Mouse (Mus musculus): ENCODE data around the gene Ralgps1. TPM values are rescaled to one million over a fixed set of nuclear protein-coding genes. Genes with fewer than 3 reads are reported as not detected.
"Not testable (repeated sequence)": the region's sequence is repeated elsewhere in the genome, so short reads cannot be mapped to it uniquely, and the experiment has no call there.

Ralgps1 gene
- total RNA-seq, 2 experiments from 2014 or later, result 0.66 to 1.9 TPM

DNA sequence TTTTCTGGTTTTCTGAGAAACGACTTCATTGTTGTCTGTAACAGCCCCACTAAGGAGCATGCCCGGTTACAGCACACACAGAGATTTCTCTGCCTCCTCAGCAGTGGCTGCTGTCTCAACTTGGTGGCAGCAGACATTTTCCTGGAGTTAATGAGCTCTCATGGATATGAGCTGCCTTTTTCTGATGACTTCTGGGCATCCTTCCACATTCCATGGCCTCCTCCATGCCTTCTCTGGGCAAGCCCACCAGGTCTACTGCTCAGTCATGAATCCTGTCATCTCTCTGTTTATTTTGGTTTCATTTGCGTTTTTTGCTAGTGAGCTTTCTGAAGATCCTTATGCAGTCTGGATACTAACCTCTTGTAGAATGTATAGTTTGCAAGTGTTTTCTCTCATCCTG is 45.9 kb downstream of the Ralgps1 start:
- ATAC-seq (replicated peaks; ENCODE audit: low FRiP score, low TSS enrichment, poor library complexity, severe bottlenecking), result no peak

DNA sequence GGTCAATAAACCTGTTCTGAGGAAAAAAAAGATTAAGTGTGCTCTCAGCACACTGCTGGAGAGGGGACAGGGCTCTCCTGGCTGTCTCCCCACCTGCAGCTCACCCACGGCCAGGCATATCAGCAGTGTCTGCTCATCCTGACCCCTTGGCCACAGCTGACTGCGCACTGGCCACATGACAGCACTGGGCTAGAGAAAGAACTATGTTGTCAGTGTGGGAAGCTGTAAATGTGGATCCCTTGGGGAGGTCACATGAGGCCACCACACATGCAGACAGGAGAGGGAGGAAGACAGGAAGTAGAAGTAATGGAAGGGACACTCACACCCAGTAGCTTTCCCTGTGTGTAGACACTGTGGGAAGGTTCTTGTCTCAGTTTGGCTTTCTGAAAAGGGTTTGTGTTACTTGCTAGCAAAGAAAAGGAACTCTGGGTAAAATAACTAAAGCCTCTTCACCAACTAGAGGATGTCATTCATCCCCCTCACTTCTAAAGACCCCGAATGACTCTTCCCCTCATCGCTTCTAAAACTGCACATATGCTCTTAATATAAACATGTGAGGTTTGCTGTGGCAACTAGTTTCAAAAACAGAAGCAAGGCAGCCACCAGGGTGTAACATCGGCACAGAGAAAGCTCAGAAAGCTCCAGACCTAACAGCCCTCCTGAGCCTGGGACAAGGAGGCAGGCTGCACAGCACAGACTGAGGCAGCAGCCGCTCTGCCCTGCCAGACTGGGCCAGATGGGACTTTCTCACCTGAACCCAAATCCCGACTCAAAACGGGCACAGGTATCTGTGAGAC is 47.3 kb downstream of the Ralgps1 start:
- no peak for ATAC-seq (replicated peaks; ENCODE audit: low FRiP score, low TSS enrichment, poor library complexity, severe bottlenecking)

DNA sequence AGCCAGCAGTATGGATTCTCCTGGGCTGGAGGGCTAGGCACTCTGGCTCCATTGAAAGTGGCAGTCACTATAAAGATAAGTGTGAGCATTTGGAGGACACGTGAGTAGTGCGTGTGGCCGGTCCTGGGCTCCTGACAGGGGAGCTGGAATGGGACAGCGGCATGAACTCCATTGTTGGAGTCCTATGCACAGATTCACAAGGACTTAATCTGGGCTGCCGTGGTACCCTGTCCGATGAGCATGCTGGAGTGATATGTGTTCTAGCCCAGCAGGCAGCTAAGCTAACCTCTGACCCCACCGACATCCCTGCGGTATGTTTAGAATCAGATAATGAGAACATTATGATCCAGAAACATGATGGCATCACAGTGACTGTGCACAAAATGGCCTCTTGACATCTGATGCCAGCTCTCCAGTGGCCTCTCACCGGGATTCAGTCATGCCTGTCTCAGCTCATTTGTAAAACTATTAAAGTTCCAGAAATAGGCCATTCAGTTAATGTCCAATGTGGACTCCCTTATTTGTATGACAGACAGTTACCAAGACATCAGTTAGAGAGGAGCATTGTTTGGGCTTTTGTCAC is 48.2 kb downstream of the Ralgps1 start:
- not testable (repeated sequence) for ATAC-seq (replicated peaks; ENCODE audit: low FRiP score, low TSS enrichment, poor library complexity, severe bottlenecking)

DNA sequence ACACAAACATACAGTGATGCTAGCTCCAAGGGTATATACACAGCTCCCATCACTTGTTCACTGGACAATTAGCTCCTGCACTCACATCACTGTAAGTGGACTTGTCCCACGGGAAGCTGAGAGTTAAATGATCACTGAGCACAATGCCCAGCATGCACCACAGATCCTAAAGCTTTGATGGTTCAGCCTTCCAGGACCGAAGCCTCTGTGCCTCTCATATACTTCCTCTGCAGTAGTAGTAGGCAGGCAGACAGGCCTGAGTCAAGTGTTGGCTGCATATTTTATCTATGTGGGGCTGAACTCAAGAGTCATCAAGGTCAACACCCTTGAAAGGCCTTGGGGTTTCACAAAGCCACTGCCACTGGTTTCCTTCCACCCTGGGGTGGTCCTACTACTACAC is 49.6 kb downstream of the Ralgps1 start:
- ATAC-seq (replicated peaks; ENCODE audit: low FRiP score, low TSS enrichment, poor library complexity, severe bottlenecking), result no peak

DNA sequence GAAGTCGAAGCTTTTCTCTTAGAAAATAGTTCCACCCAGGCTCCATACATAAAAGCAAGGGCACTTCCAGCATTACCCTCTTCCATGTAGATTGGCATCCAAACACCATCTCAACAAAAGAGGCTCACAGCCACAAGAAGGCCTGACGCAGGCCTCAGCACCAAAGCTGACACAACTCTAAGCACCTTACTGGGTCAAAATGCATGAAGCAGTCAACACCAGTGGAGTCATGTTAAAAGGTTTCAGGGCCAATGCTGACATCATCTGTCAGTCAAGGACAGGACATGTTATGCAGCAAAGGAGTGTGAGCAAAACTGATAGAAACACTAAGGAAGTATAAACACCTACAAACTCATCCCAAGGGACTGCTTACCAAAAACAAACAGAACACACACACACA is 50.3 kb downstream of the Ralgps1 start:
- no peak for ATAC-seq (replicated peaks; ENCODE audit: low FRiP score, low TSS enrichment, poor library complexity, severe bottlenecking)

DNA sequence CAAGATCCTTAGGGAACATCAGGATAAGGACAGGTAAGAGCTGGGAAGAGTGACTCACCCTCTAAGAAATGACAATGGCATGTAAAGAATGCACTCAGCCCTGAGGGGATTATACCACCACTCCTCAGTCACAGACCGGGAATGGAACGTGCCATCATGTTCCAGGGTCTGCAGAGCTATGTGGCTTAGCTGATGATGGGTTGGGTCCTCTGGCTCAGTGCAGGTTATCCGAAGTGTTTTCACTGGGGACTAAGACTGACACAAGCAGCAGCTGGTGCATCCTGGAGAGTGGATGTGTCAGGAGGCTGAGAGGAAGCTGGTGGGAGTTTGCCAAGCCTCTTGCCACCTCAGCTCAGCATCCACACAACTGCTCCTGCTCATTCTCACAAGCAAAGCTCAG is 50.7 kb downstream of the Ralgps1 start:
- ATAC-seq (replicated peaks; ENCODE audit: low FRiP score, low TSS enrichment, poor library complexity, severe bottlenecking), result no peak

DNA sequence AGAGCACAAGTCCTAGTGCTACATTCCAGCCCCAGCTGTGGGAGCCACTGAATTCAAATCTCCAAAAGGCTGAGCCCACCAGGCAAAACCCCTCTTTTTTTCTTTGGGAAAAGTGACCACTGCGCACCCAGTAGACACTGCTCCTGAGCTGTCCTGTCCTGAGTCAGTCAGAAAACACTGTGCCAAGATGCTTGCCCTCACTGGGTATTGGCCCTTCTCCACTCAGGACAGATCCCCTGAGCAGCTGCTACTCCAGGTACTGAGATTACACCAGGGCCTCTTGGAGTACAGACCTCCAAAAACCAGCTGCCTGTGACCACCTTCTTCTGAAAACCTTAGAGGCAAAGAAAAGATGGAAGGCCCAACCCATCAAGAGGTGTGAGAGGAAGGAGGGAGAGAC is 51.4 kb downstream of the Ralgps1 start:
- no peak for ATAC-seq (replicated peaks; ENCODE audit: low FRiP score, low TSS enrichment, poor library complexity, severe bottlenecking)

DNA sequence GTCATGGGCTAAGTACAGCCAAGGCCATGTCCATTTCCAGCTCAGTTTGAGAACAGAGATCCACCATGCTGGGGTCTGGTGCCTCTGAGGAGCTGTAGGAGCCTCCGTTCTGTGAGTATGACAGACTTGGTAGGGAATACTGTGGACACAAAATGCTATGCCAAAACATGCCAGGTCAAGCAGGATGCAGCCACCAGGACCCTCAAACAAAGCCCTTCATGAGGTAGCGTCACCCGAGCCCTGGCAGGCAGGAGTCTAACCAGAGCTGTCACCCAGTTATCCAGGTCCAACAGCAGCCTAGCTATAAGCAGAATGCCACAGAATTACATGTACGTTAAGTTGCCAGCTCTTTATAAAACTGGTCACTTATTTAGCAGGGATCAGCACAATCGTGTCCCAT is 51.8 kb downstream of the Ralgps1 start:
- ATAC-seq (replicated peaks; ENCODE audit: low FRiP score, low TSS enrichment, poor library complexity, severe bottlenecking), result no peak

DNA sequence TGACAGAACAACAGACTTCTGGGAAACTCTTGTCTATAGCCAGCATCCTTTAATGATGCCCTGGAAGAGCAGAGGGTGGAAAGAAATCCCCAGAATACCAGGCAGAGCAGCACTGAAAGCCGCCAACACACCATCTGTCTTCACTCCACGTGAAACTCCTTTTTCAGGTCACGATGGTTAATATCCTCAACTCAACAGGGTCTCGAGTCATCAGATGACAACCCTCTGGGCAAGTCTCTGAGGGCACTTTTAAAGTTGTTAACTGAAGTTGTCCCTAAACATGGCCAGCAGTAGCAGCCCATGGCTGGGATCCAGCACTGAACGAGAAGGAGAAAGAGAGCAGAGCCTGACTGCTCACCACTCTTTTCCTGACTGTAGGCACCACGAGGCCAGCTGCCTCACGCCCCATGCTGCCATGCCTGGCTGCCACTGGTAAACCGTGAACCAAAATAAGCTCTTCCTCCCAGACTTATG is 52.8 kb downstream of the Ralgps1 start:
- no peak for ATAC-seq (replicated peaks; ENCODE audit: low FRiP score, low TSS enrichment, poor library complexity, severe bottlenecking)

DNA sequence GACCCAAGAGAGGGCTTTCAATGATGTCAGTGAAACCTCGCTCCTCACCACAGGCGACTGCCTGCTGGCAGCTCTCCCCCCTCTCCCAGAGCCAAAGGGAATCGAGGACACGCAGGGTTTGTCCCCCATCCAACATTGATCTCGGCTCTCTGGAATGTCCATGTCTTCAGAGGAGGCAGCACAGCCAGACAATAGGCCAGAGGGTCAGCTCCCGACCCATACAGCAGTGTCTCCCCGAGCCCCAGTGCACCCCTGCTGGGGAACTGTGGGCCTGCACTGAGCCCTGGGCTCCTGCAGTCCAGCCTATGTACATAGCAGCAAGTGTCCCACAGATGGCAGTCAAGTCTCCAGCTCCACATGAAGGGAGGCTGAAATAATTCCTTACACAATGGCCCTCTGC is 54.8 kb downstream of the Ralgps1 start:
- peak; percentile 96 for ATAC-seq (replicated peaks; ENCODE audit: low FRiP score, low TSS enrichment, poor library complexity, severe bottlenecking)

DNA sequence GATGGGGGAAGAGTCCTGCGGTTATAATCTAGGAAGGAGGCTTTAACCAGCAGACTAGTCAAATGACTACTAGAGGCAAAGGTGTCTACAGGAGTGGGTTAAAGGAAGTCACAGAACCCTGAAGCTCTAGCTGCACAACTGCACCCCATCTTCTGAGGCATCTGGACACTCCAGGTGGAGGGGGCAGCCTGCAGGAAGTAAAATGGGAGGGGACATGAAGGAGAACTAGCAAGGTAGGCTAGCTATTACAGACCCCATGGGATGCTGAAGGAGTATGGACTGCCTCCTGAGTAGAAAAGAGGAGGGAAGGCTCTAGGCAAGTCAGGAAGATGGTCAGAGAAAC is 55.3 kb downstream of the Ralgps1 start:
- no peak for ATAC-seq (replicated peaks; ENCODE audit: low FRiP score, low TSS enrichment, poor library complexity, severe bottlenecking)

DNA sequence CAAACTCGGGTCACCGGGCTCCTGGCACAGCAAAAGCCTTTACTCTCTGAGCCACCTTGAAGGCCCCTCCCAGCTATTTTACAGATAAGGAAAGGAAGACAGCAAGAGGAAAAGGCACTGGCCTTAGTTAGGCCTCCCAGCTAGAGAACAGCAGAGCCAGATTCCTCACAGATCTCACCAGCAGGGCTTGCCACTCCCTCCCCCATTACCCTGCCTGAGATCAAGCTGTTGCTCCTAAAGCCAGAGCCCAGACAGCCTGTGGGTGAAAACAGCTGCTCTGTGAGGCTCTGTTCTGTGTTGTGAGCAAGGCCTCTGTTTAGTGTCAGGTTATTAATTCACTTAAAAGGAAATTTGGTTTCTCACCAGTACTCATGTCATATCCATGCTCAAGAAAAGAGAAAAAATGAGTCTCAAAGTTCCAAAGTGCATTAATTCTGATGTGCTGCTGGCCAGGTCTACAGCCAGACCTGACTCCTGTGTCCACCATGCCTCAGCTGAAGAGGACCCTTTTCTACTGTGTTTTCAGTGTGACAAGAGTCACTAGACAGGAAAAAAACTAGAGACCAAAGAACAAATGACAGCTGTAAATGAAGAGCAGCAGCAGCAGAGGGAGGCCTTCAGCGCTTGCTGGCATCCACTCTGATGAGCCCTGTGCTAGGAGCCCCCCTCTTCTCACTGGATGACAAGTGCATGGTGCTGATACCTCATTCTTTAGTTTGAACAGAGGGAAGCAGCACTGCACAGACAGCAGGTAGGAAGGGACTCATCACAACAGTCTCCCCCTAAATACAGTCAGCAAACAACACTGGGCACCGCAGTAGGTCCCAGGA is 55.8 kb downstream of the Ralgps1 start:
- no peak for ATAC-seq (replicated peaks; ENCODE audit: low FRiP score, low TSS enrichment, poor library complexity, severe bottlenecking)

DNA sequence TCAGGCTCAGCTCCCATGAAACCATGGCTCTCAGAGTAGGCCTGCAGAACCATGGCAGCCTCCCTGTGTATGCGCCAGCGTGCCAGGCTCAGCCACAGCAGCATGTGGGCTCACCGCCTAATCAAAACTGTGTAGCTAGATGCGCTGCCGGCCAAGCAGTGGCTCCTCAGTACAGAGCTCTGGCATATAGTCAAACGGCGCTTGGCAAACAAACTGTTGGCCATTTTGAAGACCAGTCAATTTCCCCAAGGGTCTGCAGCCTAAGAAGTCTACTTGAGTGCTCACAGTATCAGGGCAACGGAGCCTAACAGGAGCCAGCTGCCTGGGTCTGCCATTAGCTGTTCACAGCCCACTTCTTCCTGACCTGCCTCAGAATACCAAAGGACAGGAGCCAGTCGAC is 61.9 kb downstream of the Ralgps1 start:
- ATAC-seq (replicated peaks; ENCODE audit: low FRiP score, low TSS enrichment, poor library complexity, severe bottlenecking), result no peak

DNA sequence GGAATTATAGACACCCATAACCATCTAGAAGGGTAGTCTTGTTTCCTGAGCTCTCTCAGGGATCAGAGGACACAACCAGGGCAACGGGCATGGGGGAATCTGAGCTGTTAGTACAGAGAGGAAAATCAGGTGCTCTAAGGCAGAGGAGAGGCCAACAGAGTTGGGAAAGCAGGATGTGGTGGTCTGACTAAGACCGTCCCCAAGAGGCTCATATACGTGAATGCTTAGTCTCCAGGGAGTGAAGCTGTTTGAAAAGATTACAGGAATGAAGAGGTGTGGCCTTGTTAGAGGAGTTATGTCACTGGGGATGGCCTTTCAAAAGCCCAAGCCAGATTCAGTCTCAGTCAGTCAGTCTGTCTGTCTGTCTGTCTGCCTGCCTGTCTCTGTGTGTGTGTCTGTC is 64.7 kb downstream of the Ralgps1 start:
- no peak for ATAC-seq (replicated peaks; ENCODE audit: low FRiP score, low TSS enrichment, poor library complexity, severe bottlenecking)

DNA sequence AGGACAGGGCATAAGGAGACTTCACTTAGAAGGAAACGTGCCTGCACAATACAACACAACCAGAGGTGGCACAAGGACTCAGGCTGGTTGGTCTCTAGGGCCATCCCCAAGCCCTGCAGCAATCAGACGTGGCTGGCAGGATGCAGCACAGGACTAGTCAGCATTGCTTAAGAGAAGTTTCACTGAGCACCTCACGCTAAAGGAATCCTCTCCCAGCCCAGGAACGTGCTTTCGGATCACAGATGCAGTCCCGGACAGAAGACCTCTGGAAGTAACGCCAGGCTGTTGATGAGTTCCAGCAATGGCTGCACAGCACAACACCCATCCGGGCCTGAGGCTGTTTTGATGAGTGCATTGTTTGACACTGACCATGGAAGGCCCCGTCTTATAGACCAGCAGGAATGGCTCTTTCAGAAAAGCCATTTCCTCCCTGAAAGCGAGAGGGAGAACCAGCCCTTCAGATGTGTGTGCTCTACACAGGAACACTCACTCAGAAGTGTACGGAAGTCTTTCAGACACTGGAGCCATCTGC is 67.8 kb downstream of the Ralgps1 start:
- no peak for ATAC-seq (replicated peaks; ENCODE audit: low FRiP score, low TSS enrichment, poor library complexity, severe bottlenecking)

DNA sequence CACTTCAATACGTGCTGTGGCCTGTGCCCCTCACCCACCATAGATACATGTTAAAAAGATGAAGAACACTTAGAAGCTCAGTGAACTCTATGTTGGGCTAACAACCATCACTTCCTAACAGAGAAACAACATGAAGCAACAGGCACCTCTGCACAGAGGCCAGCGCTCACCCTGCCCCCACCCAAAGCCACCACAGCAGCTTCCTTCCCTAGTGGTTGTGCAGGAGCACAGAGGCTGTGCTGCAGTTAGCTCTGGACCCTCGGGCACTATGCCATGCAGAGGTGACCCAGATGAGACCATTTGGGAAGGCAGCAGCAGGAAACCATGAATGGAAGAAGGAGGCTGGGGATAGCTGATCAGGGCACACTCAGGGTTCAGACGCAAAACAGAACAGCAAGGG is 68.5 kb downstream of the Ralgps1 start:
- no peak for ATAC-seq (replicated peaks; ENCODE audit: low FRiP score, low TSS enrichment, poor library complexity, severe bottlenecking)

DNA sequence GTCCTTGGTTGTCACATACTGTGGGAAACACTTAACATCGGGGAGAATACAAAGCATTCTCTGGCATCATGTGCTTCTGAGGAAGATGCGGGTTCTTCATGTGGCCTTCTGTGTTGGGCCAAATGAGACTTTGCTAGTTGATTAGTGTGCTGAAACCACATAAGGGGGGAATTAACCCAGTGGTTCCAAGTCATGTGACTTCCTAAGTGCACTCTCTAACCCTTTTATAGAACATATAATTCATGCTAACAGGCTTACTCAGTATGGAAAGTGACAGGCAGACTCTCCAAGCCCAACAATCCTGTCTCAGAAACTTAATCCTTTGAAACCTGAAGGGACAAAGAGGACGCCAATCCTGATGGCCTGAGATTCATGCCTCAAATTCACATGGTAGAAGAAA is 68.9 kb downstream of the Ralgps1 start:
- ATAC-seq (replicated peaks; ENCODE audit: low FRiP score, low TSS enrichment, poor library complexity, severe bottlenecking), result no peak

DNA sequence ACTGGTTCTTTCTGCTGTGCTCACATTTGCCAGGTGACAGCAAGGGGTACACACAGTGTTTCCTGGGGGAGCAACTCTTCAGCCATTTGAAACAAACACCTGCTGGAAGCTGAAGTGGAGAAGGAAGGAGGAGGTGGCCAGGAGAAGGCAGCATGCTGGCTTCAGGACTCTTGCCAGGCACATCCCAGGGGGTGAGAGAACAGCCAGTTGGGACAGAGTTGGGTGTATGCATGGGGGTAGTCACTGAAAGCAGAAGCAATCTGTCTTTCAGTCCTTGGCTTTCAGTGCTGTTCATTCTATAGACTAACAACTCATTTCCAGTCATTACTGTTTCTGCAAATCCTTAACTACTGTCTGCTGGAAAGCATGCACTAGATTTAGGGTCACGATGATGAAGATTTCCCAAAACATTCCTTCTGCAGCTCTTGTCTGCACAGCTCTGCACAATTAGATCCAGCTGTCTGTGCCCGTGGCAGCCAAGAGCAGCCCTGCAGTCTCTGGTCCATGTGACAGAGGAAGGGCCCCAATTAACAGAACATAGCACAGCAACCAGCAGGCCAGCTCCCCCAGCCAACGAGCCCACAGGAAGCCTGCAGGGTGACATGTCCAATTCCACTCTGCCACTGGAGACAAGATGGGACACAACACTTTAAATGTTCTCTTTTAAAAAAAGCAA is 70.8 kb downstream of the Ralgps1 start:
- no peak for ATAC-seq (replicated peaks; ENCODE audit: low FRiP score, low TSS enrichment, poor library complexity, severe bottlenecking)

DNA sequence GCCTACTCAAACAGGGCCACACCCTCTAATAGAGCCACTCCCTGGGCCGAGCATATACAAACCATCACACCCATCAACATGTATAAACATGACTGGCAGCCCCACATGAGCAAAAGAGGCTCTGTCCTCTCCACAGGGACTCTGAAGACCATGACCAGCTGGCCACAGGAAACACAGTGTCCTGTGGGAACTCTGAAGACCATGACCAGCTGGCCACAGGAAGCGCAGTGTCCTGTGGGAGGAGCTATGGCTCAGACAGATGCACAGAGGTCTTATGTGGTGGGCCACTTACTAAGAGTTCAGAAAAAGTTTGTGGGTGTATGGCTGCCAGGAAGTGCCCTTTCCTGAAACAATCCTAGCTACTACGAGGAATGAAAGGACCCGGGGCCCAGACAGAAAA is 72.4 kb downstream of the Ralgps1 start:
- no peak for ATAC-seq (replicated peaks; ENCODE audit: low FRiP score, low TSS enrichment, poor library complexity, severe bottlenecking)

DNA sequence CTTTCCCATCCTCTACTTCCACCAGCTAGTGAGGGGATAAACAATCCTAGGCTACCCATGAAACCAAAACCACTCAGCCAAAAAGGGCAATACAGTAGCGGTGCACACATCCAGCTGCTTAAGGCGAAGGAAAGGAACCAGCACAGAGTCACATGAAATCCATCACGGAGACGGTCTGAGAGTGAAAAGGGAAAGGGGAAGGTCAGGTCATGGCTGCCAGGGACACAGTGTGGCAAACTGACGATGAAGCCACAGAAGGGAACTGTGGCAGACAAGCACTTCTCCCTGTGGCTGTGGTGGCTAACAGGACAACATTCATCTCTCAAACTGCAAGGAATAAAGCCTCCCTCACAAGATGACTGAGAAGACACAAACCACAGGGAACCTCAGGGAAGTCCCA is 76.2 kb downstream of the Ralgps1 start:
- ATAC-seq (replicated peaks; ENCODE audit: low FRiP score, low TSS enrichment, poor library complexity, severe bottlenecking), result no peak

Measured in megakaryocyte-erythroid progenitor cell, adult 5-6 weeks (primary cell).